Mouse (Mus musculus) hindbrain, embryonic 15.5 days (tissue): ENCODE results near the gene Cyba. TPM values are rescaled to one million over a fixed set of nuclear protein-coding genes. Genes with fewer than 3 reads are reported as not detected.

Experiments used
- ATAC-seq: fragments of 200-750 bp; cut with Nextera tagmentation; 2 replicates; pipeline ENCODE4 v1.8.0; 2017; ENCODE audit warnings: low read depth, moderate number of reproducible peaks, moderate TSS enrichment; ENCODE audit not compliant: low FRiP score
- H3K27ac ChIP-seq: fragments of 300-500 bp; sonication (generic); replicated peaks from 2 replicates; pipeline ENCODE4 v1.5.1; 2015; ENCODE audit warnings: mild to moderate bottlenecking, inconsistent platforms
- H3K27me3 ChIP-seq: fragments of 300-500 bp; sonication (generic); 2 replicates; pipeline ENCODE4 v1.6.1; 2015; ENCODE audit warnings: control low read depth, inconsistent platforms
- H3K36me3 ChIP-seq: fragments of 300-500 bp; sonication (generic); 2 replicates; pipeline ENCODE4 v1.6.1; 2015; ENCODE audit warnings: control low read depth, inconsistent platforms
- H3K4me1 ChIP-seq: fragments of 300-500 bp; sonication (generic); replicated peaks from 2 replicates; pipeline ENCODE4 v1.6.1; 2015; ENCODE audit warnings: control low read depth, inconsistent platforms
- H3K4me2 ChIP-seq: fragments of 300-500 bp; sonication (generic); 2 replicates; pipeline ENCODE4 v1.6.1; 2015; ENCODE audit warnings: moderate library complexity, mild to moderate bottlenecking, inconsistent platforms
- H3K4me3 ChIP-seq: fragments of 300-500 bp; sonication (generic); 2 replicates; pipeline ENCODE4 v1.5.1; 2015; ENCODE audit warnings: mild to moderate bottlenecking, inconsistent platforms
- H3K9ac ChIP-seq: fragments of 300-500 bp; sonication (generic); 2 replicates; pipeline ENCODE4 v1.6.1; 2015; ENCODE audit warnings: inconsistent platforms
- H3K9me3 ChIP-seq: fragments of 300-500 bp; sonication (generic); 2 replicates; pipeline ENCODE4 v1.6.1; 2016; ENCODE audit warnings: control low read depth, inconsistent platforms
- WGBS: fragments of 180-500 bp; shearing (Covaris S2); methylation state at CpG from one replicate; pipeline ENCODE4 v1.1.7; 2015; 5-methylcytosine and 5-hydroxymethylcytosine counted together
- polyA plus RNA-seq: library from polyadenylated mRNA; unstranded; fragments of >200 nt; fragmentation: Nextera tagmentation; extraction: Ambion mirVana; gene quantifications from 2 replicates; pipeline ENCODE4 v1.2.1, GENCODE M21; 2015

Cyba gene
- polyA plus RNA-seq, 1 experiment from 2014 or later: 39.1 TPM

DNA sequence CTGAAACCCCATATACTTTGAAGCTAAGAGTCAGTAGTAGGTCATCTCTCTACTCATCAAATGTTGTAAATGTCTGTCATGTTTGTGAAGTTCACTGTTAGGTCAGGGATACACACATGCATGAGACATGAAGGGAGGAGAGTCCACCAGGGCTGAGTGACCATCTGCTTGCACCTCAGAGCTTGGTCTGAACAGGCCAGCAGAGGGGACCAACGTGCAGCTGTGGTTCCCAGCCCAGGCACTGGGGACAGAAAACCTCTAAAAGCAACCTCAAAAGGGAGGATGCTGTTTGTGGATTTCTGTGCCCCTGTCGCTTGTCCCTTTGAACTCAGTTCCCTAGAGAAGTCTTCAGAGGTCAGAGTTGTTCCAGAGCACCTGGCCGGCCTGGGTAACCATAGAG, 12.5 kb upstream of the Cyba start:
- Histone ChIP-seq H3K4me2 (peak overlapping the region; percentile 64), H3K27me3 (no peaks in the 10 kb centered on the region), H3K4me1 (peaks cover 36% of the 10 kb centered on the region), H3K4me3 (no peak overlapping the region), H3K9me3 (no peaks in the 10 kb centered on the region), H3K9ac (no peak overlapping the region), H3K36me3 (no peaks in the 10 kb centered on the region), H3K27ac (peak overlapping the region; percentile 97)
- no peak for ATAC-seq
- WGBS: 62% methylated on average over 3 of the region's 3 CpGs

DNA sequence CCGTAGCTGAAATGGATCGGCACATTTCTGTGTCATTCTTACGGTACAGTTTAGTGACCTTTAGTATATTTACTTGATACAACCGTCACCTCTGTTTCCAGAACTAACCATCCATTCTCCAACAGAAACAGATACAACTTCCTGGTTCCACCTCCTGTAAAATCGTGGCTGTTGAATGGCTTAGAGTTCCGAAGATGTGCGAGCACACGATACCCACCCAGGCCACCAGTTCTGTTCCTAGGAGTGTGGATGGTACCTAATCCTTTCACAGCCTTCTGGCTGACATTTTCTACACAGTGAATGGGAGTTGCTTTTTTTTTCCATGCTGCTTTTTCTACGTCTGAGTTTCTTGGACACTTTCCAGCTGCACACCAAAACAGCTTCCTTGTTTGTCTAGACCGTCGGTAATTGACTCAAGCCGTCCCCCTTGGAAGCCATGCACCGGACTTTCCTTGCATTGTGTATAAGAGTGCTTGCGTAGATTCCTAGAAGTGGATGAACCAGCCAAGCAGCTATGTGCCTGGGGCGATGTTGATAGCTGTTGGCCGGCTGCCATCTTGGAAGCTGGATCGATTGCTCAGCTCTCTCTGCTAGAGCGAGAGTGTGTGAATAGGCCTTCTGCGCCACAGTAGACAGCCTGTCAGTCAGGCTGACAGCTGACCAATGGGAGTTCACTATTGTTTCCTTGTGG, 11.5 kb upstream of the Cyba start:
- peak; percentile 23; the same call in 1 of the 2 replicates for ATAC-seq
- H3K9me3 ChIP-seq: no peaks in the 10 kb centered on the region
- no peaks in the 10 kb centered on the region for H3K36me3 ChIP-seq
- peaks cover 36% of the 10 kb centered on the region for H3K4me1 ChIP-seq
- H3K27me3 ChIP-seq: no peaks in the 10 kb centered on the region
- peak overlapping the region; percentile 97 for H3K27ac ChIP-seq
- H3K4me3 ChIP-seq: peak overlapping the region; percentile 55
- H3K9ac ChIP-seq: peak overlapping the region; percentile 81
- 9% methylated on average over 19 of the region's 19 CpGs for WGBS
- H3K4me2 ChIP-seq: peak overlapping the region; percentile 64

DNA sequence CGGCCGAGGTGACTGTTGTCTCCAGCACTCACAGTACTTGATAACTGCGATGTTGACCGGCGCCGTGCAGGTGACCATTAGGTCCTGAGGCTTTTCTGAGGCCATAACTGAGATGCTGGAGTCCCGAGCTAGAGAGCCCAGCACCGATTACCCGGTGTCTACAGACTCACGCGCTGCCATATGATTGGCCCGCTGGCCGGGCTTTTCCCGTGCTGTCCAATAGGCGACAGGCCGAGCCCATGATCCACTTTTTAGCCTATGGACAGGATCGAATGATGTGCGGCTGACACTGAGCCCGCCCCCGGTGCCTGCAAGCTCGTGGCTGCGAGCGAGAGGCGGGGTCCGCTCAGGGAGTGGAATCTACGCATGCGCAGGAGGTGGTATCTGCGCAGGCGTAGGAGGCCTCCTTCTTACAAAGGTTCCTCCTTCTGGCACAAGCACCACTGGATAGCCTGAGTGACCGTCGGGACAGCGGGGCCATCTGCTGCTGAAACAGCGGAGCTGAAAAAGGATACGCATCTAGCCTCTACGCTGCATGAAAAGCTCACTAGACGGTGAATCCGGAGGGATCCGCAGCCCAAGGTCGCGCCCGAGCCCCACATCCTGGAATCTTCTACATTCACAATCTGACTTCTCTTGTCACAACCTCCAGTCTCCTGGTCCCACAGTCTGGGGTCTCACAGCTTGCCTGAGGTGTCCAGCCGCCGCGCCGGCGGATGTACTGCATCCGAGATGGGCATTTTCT, 10.7 kb upstream of the Cyba start, which contains the start of gene Mvd:
TSS of gene Mvd (minus strand) at position 161 of the 745 bp plus-strand sequence.
- peak; percentile 98 for ATAC-seq
- peak within 1 kb of the TSS; percentile 55 for H3K4me3 ChIP-seq
- no peaks in the 10 kb centered on the region for H3K27me3 ChIP-seq
- peak within 1 kb of the TSS; percentile 93 for H3K4me2 ChIP-seq
- no peaks in the 10 kb centered on the region for H3K9me3 ChIP-seq
- peak within 1 kb of the TSS; percentile 97 for H3K27ac ChIP-seq
- peaks cover 36% of the 10 kb centered on the region for H3K4me1 ChIP-seq
- H3K9ac ChIP-seq: peak within 1 kb of the TSS; percentile 81
- under 1% methylated on average over 47 of the region's 47 CpGs for WGBS
- H3K36me3 ChIP-seq: peaks cover 5% of the 10 kb centered on the region; the same call in 1 of the 2 replicates

DNA sequence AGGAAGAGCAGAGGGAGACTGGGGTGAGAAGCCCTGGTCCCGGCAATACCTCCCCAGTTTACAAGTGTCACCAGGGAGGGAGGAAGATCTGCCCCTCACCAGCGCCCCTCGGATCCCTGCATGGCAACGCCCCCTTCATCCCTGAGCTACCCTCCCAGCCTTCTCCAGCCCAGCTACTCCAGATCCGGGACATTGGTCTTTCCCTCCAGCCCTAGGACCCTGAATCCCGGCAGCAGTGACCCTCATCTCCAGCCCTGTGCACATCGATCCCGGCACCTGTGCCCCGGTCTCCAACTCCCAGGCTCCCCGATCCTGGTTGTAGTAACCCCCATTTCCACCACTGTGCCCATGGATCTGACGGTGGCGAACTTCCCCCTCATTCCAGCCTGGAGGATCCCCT, 10.1 kb upstream of the Cyba start:
- no peaks in the 10 kb centered on the region for H3K27me3 ChIP-seq
- no peak; the same call in 1 of the 2 replicates for ATAC-seq
- WGBS: under 1% methylated on average over 12 of the region's 12 CpGs
- H3K4me1 ChIP-seq: peaks cover 36% of the 10 kb centered on the region
- H3K9ac ChIP-seq: peak overlapping the region; percentile 81
- no peaks in the 10 kb centered on the region for H3K9me3 ChIP-seq
- peak overlapping the region; percentile 55 for H3K4me3 ChIP-seq
- H3K36me3 ChIP-seq: peaks cover 10% of the 10 kb centered on the region
- peak overlapping the region; percentile 87 for H3K27ac ChIP-seq
- H3K4me2 ChIP-seq: peak overlapping the region; percentile 93

DNA sequence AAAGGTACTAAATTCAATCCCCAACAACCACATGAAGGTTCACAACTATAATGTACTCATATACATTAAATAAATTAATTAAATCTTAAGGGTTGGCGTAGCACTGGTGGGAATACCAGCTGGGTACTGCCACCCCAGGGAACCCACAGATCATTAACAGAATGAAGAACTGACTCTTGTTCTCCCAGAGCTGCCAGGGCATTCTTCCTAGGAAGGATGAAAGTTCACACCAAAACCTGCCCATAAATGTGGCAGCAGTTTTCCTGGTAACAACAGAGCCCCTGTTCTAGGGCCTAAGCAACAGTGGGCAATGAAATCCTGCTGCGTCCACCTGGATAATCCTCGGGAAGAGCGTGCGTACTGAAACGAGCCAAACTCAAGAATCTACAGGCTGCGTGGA, 9.6 kb upstream of the Cyba start:
- 15% methylated on average over 7 of the region's 7 CpGs for WGBS

DNA sequence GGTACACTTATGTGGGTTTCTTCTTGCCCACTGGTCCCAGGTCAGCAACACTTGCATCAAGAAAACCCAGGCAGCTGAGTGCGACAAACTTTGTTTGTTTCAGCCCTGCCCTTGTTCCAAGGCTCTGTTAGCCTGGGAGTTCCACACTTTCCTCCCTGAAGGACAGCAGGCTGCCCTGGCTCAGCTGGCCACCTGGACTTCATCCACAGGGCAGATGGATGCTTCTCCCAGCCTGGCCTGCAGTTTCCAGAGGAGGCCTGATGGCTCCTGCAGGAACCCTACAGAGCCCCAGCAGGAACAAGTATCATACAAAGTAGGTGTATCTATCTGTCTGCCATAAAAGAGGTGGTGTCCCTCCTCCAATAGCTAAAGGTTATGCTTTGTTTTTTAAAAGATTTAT, 8.6 kb upstream of the Cyba start:
- 100% methylated on average over 1 of the region's 1 CpGs for WGBS
- no peaks in the 10 kb centered on the region for H3K9me3 ChIP-seq
- no peak overlapping the region for H3K4me2 ChIP-seq
- H3K27me3 ChIP-seq: no peaks in the 10 kb centered on the region
- peaks cover 36% of the 10 kb centered on the region for H3K4me1 ChIP-seq
- H3K9ac ChIP-seq: no peak overlapping the region
- no peak overlapping the region for H3K27ac ChIP-seq
- H3K4me3 ChIP-seq: no peak overlapping the region
- peaks cover 25% of the 10 kb centered on the region for H3K36me3 ChIP-seq
- ATAC-seq: no peak

More for the DNA sequence above, 9.6 kb upstream of the Cyba start:
- Histone ChIP-seq H3K27me3 (no peaks in the 10 kb centered on the region), H3K4me1 (peaks cover 36% of the 10 kb centered on the region), H3K36me3 (peaks cover 14% of the 10 kb centered on the region), H3K27ac (peak overlapping the region; percentile 87), H3K4me3 (peak overlapping the region; percentile 55), H3K9me3 (no peaks in the 10 kb centered on the region), H3K9ac (peak overlapping the region; percentile 81), H3K4me2 (peak overlapping the region; percentile 93)
- ATAC-seq: no peak

DNA sequence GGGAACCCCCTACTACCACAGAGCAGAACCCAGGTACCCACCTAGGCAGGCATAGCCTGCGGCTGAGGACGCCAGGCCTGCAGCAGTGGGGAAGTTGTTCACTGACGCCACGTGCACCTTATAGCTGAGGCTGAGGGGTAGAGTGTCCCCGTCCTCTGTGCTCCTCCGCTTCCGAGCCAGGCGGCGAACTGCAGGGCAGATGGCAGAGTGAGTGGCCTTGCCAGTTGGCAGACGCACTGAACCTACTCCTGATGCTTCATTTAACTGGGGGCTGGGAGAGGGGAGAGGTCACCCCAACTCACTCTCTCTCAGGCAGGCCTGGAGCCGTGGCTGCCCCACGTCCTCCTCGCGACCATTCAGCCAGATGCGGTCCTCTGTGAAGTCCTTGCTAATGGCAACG, 6.6 kb upstream of the Cyba start:
- peaks cover 40% of the 10 kb centered on the region for H3K36me3 ChIP-seq
- peaks cover 18% of the 10 kb centered on the region for H3K4me1 ChIP-seq
- no peak overlapping the region for H3K9ac ChIP-seq
- no peaks in the 10 kb centered on the region for H3K27me3 ChIP-seq
- H3K4me2 ChIP-seq: no peak overlapping the region
- H3K27ac ChIP-seq: no peak overlapping the region
- ATAC-seq: no peak
- H3K4me3 ChIP-seq: no peak overlapping the region
- H3K9me3 ChIP-seq: no peaks in the 10 kb centered on the region
- WGBS: 90% methylated on average over 16 of the region's 16 CpGs

DNA sequence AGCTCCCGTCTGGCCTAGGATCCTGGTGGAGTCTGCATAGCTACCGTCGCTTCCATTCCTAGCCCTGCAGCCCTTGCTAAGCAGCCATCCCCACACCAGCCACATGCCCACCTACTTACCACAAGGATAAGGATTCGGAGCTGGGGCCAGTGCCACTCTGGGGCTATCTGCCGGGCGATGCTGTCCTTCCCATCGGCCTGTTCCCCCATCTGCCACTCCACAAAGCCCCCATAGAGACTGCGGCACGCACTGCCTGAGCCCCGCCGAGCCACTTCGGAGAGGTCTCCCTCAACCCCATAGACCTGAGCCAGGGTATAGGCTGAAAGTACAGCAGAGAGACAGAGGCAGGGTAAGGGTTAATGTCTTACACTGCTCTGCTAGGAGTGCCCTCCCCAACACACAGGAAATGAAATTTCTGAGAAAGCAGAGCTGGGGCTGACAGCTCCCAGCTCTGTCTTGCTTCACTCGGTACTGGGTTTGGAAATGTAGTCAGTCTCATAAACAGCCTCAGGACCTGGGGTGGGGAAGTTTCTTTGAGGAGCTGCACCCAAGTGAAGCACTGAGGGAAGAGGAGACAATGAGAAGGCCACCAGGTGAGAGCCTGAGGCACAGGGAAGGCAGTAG, 5.1 kb upstream of the Cyba start:
- H3K4me3 ChIP-seq: no peak overlapping the region
- peaks cover 20% of the 10 kb centered on the region for H3K4me1 ChIP-seq
- no peak overlapping the region for H3K27ac ChIP-seq
- 0 out of 2 replicates have a peak, but pooled peaks cover 2% of the 10 kb centered on the region for H3K27me3 ChIP-seq
- 93% methylated on average over 13 of the region's 13 CpGs for WGBS
- H3K9ac ChIP-seq: no peak overlapping the region
- H3K9me3 ChIP-seq: no peaks in the 10 kb centered on the region
- H3K4me2 ChIP-seq: no peak overlapping the region
- ATAC-seq: no peak
- H3K36me3 ChIP-seq: peaks cover 51% of the 10 kb centered on the region

DNA sequence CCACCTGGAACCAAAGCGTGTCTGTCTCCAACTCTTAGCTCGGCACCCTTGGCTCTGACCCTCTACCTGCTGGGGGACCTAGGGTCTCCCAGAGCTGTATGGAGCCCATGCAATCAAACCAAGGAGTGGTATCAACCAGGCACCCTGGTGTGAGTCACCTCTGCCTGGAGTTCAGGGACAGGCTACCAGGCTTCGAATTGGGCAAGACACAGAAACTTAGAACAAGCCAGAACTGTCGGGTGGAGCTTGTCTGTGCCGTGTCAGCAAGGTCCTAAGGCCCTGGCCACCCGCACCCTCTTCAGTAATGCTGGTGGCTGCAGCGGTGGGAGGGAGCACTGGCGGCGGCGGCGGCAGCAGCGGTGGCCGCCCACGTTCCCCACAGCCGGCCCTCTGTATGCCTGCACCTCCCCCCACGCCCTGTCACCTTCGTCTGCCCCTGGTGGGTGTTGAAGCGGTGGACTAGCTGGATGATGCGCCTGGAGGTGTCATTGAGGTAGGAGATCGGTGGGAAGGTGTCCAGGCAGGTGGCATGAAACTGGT, 3.9 kb upstream of the Cyba start:
- H3K4me1 ChIP-seq: peaks cover 19% of the 10 kb centered on the region
- H3K27me3 ChIP-seq: 0 out of 2 replicates have a peak, but pooled peaks cover 2% of the 10 kb centered on the region
- H3K27ac ChIP-seq: no peak overlapping the region
- H3K9me3 ChIP-seq: no peaks in the 10 kb centered on the region
- no peak overlapping the region for H3K4me3 ChIP-seq
- H3K4me2 ChIP-seq: no peak overlapping the region
- WGBS: 83% methylated on average over 20 of the region's 20 CpGs
- H3K36me3 ChIP-seq: peaks cover 51% of the 10 kb centered on the region
- no peak for ATAC-seq
- no peak overlapping the region for H3K9ac ChIP-seq

DNA sequence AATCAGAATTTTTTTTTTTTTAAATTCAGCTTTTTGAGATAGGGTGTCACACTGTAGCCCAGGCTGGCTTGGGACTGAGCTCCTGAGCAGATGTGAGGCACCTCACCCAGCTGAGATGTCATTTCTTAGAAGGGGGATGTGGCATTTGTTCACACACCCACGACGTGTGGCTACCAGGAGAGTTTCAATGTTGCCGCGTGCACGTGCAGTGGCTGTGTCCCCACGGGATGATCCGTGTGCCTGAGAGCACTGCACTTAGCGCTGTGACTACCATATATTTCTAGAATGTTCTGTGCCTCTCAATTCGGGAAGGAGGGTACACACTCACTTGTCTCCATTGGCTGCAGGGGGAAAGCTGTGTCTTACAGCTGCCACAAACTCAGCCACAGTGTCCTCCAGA, 3.4 kb upstream of the Cyba start:
- WGBS: 97% methylated on average over 9 of the region's 9 CpGs
- Histone ChIP-seq H3K4me3 (no peak overlapping the region), H3K9me3 (no peaks in the 10 kb centered on the region), H3K4me2 (no peak overlapping the region), H3K36me3 (peaks cover 51% of the 10 kb centered on the region), H3K27ac (no peak overlapping the region), H3K27me3 (0 out of 2 replicates have a peak, but pooled peaks cover 2% of the 10 kb centered on the region), H3K4me1 (peaks cover 14% of the 10 kb centered on the region), H3K9ac (no peak overlapping the region)
- ATAC-seq: no peak

DNA sequence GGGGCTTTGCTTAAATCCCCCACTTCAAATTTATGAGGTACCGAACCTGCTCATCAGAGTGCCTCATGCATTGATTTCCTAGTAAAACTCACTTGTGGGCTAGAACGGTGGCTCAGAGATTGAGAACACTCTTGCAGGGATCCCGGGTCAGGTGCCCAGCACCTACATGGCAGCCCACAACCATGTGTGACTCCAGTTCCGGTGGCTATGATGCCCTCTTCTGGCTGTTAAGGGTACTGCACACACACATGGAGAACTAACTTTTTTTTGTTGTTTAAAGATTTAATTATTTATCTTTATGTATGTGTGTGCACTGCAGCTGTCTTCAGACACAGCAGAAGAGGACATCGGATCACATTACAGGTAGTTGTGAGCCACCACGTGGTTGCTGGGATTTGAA, 2.6 kb upstream of the Cyba start:
- H3K4me3 ChIP-seq: no peak overlapping the region
- H3K4me2 ChIP-seq: no peak overlapping the region
- no peak overlapping the region for H3K9ac ChIP-seq
- 0 out of 2 replicates have a peak, but pooled peaks cover 2% of the 10 kb centered on the region for H3K27me3 ChIP-seq
- H3K36me3 ChIP-seq: peaks cover 51% of the 10 kb centered on the region
- no peak overlapping the region for H3K27ac ChIP-seq
- 93% methylated on average over 6 of the region's 6 CpGs for WGBS
- no peaks in the 10 kb centered on the region for H3K9me3 ChIP-seq
- no peak for ATAC-seq
- H3K4me1 ChIP-seq: peaks cover 13% of the 10 kb centered on the region
